Mouse (Mus musculus) liver, embryonic 16.5 days (tissue): ENCODE data around the gene Dthd1. TPM values are rescaled to one million over a fixed set of nuclear protein-coding genes. Genes with fewer than 3 reads are reported as not detected.

Experiments used
- ATAC-seq: fragments of 200-750 bp; cut with Nextera tagmentation; 2 replicates; pipeline ENCODE4 v1.8.0; 2017; ENCODE audit warnings: low read depth, mild to moderate bottlenecking, moderate number of reproducible peaks, moderate library complexity
- H3K27ac ChIP-seq: fragments of 300-500 bp; sonication (generic); 2 replicates; pipeline ENCODE4 v1.5.1; 2014; ENCODE audit warnings: mild to moderate bottlenecking, low read length
- H3K27me3 ChIP-seq: fragments of 300-500 bp; sonication (generic); 2 replicates; pipeline ENCODE4 v1.6.1; 2014; ENCODE audit warnings: low read depth, low read length, mixed read lengths; ENCODE audit not compliant: control insufficient read depth, insufficient read depth
- H3K36me3 ChIP-seq: fragments of 300-500 bp; sonication (generic); 2 replicates; pipeline ENCODE4 v1.6.1; 2014; ENCODE audit warnings: mild to moderate bottlenecking; ENCODE audit not compliant: control insufficient read depth, insufficient read depth
- H3K4me1 ChIP-seq: fragments of 300-500 bp; sonication (generic); 2 replicates; pipeline ENCODE4 v1.6.1; 2014; ENCODE audit warnings: low read depth, low read length, mixed read lengths; ENCODE audit not compliant: control insufficient read depth
- H3K4me2 ChIP-seq: fragments of 300-500 bp; sonication (generic); 2 replicates; pipeline ENCODE4 v1.6.1; 2014; ENCODE audit warnings: low read depth, low read length, mixed read lengths
- H3K4me3 ChIP-seq: fragments of 300-500 bp; sonication (generic); 2 replicates; pipeline ENCODE4 v1.5.1; 2014; ENCODE audit warnings: low read depth, mild to moderate bottlenecking, low read length
- H3K9ac ChIP-seq: fragments of 300-500 bp; sonication (generic); 2 replicates; pipeline ENCODE4 v1.6.1; 2014; ENCODE audit warnings: low read depth, low read length
- H3K9me3 ChIP-seq: fragments of 300-500 bp; sonication (generic); replicated peaks from 2 replicates; pipeline ENCODE4 v1.6.1; 2016; ENCODE audit warnings: low read length; ENCODE audit not compliant: control insufficient read depth
- WGBS: fragments of 180-500 bp; shearing (Covaris S2); extraction: QIAGEN DNeasy Blood & Tissue Kit; methylation state at CpG from one replicate; pipeline ENCODE4 v1.1.7; 2014; ENCODE audit not compliant: insufficient replicate concordance; 5-methylcytosine and 5-hydroxymethylcytosine counted together
- polyA plus RNA-seq: library from polyadenylated mRNA; unstranded; fragments of >200 nt; fragmentation: Nextera tagmentation; extraction: Ambion mirVana; gene quantifications from 2 replicates; pipeline ENCODE4 v1.2.1, GENCODE M21; 2015

The Dthd1 gene
- polyA plus RNA-seq, 1 experiment from 2014 or later: not detected

GRCm38 (mm10) chr5:62851337-62851736, 37.7 kb downstream of the Dthd1 start:
- H3K27me3 ChIP-seq: no peaks in the 10 kb centered on the region
- no peak overlapping the region for H3K27ac ChIP-seq
- no peaks in the 10 kb centered on the region for H3K9me3 ChIP-seq
- no peaks in the 10 kb centered on the region for H3K36me3 ChIP-seq
- WGBS: 45% methylated on average over 2 of the region's 2 CpGs
- H3K4me3 ChIP-seq: no peak overlapping the region
- H3K4me1 ChIP-seq: no peaks in the 10 kb centered on the region
- no peak overlapping the region for H3K4me2 ChIP-seq
- no peak for ATAC-seq
- no peak overlapping the region for H3K9ac ChIP-seq

GRCm38 (mm10) chr5:62854361-62854844, 40.8 kb downstream of the Dthd1 start:
- H3K4me1 ChIP-seq: no peaks in the 10 kb centered on the region
- ATAC-seq: no peak
- H3K36me3 ChIP-seq: no peaks in the 10 kb centered on the region
- 74% methylated on average over 4 of the region's 4 CpGs for WGBS
- no peak overlapping the region for H3K4me2 ChIP-seq
- H3K27ac ChIP-seq: no peak overlapping the region
- no peak overlapping the region for H3K4me3 ChIP-seq
- no peaks in the 10 kb centered on the region for H3K9me3 ChIP-seq
- no peaks in the 10 kb centered on the region for H3K27me3 ChIP-seq
- no peak overlapping the region for H3K9ac ChIP-seq

GRCm38 (mm10) chr5:62857502-62857901, 43.9 kb downstream of the Dthd1 start:
- 40% methylated on average over 1 of the region's 1 CpGs for WGBS
- H3K9me3 ChIP-seq: no peaks in the 10 kb centered on the region
- ATAC-seq: no peak
- H3K4me1 ChIP-seq: no peaks in the 10 kb centered on the region
- H3K27me3 ChIP-seq: no peaks in the 10 kb centered on the region
- no peak overlapping the region for H3K4me2 ChIP-seq
- H3K9ac ChIP-seq: no peak overlapping the region
- H3K27ac ChIP-seq: no peak overlapping the region
- H3K36me3 ChIP-seq: no peaks in the 10 kb centered on the region
- no peak overlapping the region for H3K4me3 ChIP-seq

GRCm38 (mm10) chr5:62858282-62858681, 44.7 kb downstream of the Dthd1 start:
- H3K36me3 ChIP-seq: no peaks in the 10 kb centered on the region
- no peaks in the 10 kb centered on the region for H3K9me3 ChIP-seq
- no peak overlapping the region for H3K27ac ChIP-seq
- ATAC-seq: no peak
- no peak overlapping the region for H3K9ac ChIP-seq
- 34% methylated on average over 2 of the region's 2 CpGs for WGBS
- H3K4me3 ChIP-seq: no peak overlapping the region
- H3K27me3 ChIP-seq: no peaks in the 10 kb centered on the region
- H3K4me1 ChIP-seq: no peaks in the 10 kb centered on the region
- no peak overlapping the region for H3K4me2 ChIP-seq

GRCm38 (mm10) chr5:62864348-62864747, 50.7 kb downstream of the Dthd1 start:
- Histone ChIP-seq H3K9me3 (no peaks in the 10 kb centered on the region), H3K27ac (no peak overlapping the region), H3K4me2 (no peak overlapping the region), H3K4me3 (no peak overlapping the region), H3K27me3 (no peaks in the 10 kb centered on the region), H3K36me3 (no peaks in the 10 kb centered on the region), H3K4me1 (no peaks in the 10 kb centered on the region), H3K9ac (no peak overlapping the region)
- WGBS: 55% methylated on average over 3 of the region's 3 CpGs
- ATAC-seq: no peak

GRCm38 (mm10) chr5:62867003-62867402, 53.4 kb downstream of the Dthd1 start:
- Histone ChIP-seq H3K27me3 (no peaks in the 10 kb centered on the region), H3K4me1 (no peaks in the 10 kb centered on the region), H3K4me3 (no peak overlapping the region), H3K36me3 (no peaks in the 10 kb centered on the region), H3K27ac (no peak overlapping the region), H3K9ac (no peak overlapping the region), H3K4me2 (no peak overlapping the region), H3K9me3 (no peaks in the 10 kb centered on the region)
- no peak for ATAC-seq

- Histone ChIP-seq H3K4me1 (no peaks in the 10 kb centered on the region), H3K9me3 (no peaks in the 10 kb centered on the region), H3K36me3 (no peaks in the 10 kb centered on the region), H3K27ac (no peak overlapping the region), H3K27me3 (no peaks in the 10 kb centered on the region), H3K4me3 (no peak overlapping the region), H3K9ac (no peak overlapping the region), H3K4me2 (no peak overlapping the region)
- ATAC-seq: no peak
- 39% methylated on average over 1 of the region's 1 CpGs for WGBS
These were observed 65.9 kb downstream of the Dthd1 start for GRCm38 (mm10) chr5:62879530-62879929.

GRCm38 (mm10) chr5:62895326-62895725, 81.7 kb downstream of the Dthd1 start:
- Histone ChIP-seq H3K9ac (no peak overlapping the region), H3K4me2 (no peak overlapping the region), H3K27me3 (no peaks in the 10 kb centered on the region), H3K36me3 (no peaks in the 10 kb centered on the region), H3K9me3 (no peaks in the 10 kb centered on the region), H3K4me3 (no peak overlapping the region), H3K27ac (no peak overlapping the region), H3K4me1 (no peaks in the 10 kb centered on the region)
- no peak for ATAC-seq
- 63% methylated on average over 3 of the region's 3 CpGs for WGBS

- ATAC-seq: no peak
- no peaks in the 10 kb centered on the region for H3K36me3 ChIP-seq
- H3K4me2 ChIP-seq: no peak overlapping the region
- H3K4me3 ChIP-seq: no peak overlapping the region
- WGBS: 55% methylated on average over 2 of the region's 2 CpGs
- H3K27ac ChIP-seq: no peak overlapping the region
- H3K27me3 ChIP-seq: no peaks in the 10 kb centered on the region
- H3K9ac ChIP-seq: no peak overlapping the region
- no peaks in the 10 kb centered on the region for H3K4me1 ChIP-seq
- H3K9me3 ChIP-seq: no peaks in the 10 kb centered on the region
These were observed 93.3 kb downstream of the Dthd1 start for GRCm38 (mm10) chr5:62906954-62907353.

- Histone ChIP-seq H3K4me1 (no peaks in the 10 kb centered on the region), H3K36me3 (no peaks in the 10 kb centered on the region), H3K9ac (no peak overlapping the region), H3K9me3 (no peaks in the 10 kb centered on the region), H3K4me2 (no peak overlapping the region), H3K4me3 (no peak overlapping the region), H3K27me3 (no peaks in the 10 kb centered on the region), H3K27ac (no peak overlapping the region)
- WGBS: 54% methylated on average over 5 of the region's 5 CpGs
- no peak for ATAC-seq
These were observed 95.5 kb downstream of the Dthd1 start for GRCm38 (mm10) chr5:62909074-62909473.
